Mouse (Mus musculus) heart, embryonic 16.5 days (tissue): ENCODE results near the gene Ipo9. TPM values are rescaled to one million over a fixed set of nuclear protein-coding genes. Genes with fewer than 3 reads are reported as not detected.

Experiments used
- ATAC-seq: fragments of 200-750 bp; cut with Nextera tagmentation; replicated peaks from 2 replicates; pipeline ENCODE4 v1.8.0; 2017; ENCODE audit warnings: moderate number of reproducible peaks; ENCODE audit not compliant: insufficient read depth, low FRiP score; ENCODE audit errors: extremely low read depth
- H3K27ac ChIP-seq: fragments of 300-500 bp; sonication (generic); 2 replicates; pipeline ENCODE4 v1.5.1; 2014; ENCODE audit warnings: mild to moderate bottlenecking, low read length, control low read depth, moderate library complexity
- H3K27me3 ChIP-seq: fragments of 300-500 bp; sonication (generic); 2 replicates; pipeline ENCODE4 v1.6.1; 2014; ENCODE audit warnings: low read length, mixed read lengths; ENCODE audit not compliant: control insufficient read depth, insufficient read depth
- H3K36me3 ChIP-seq: fragments of 300-500 bp; sonication (generic); 2 replicates; pipeline ENCODE4 v1.6.1; 2014; ENCODE audit not compliant: control insufficient read depth, insufficient read depth
- H3K4me1 ChIP-seq: fragments of 300-500 bp; sonication (generic); 2 replicates; pipeline ENCODE4 v1.6.1; 2014; ENCODE audit warnings: low read length, mixed read lengths; ENCODE audit not compliant: control insufficient read depth, insufficient read depth
- H3K4me2 ChIP-seq: fragments of 300-500 bp; sonication (generic); 2 replicates; pipeline ENCODE4 v1.6.1; 2014; ENCODE audit warnings: low read depth, mild to moderate bottlenecking, control low read depth, low read length
- H3K4me3 ChIP-seq: fragments of 300-500 bp; sonication (generic); 2 replicates; pipeline ENCODE4 v1.5.1; 2014; ENCODE audit warnings: mild to moderate bottlenecking, control low read depth, low read length
- H3K9ac ChIP-seq: fragments of 300-500 bp; sonication (generic); 2 replicates; pipeline ENCODE4 v1.6.1; 2014; ENCODE audit warnings: low read length, control low read depth
- H3K9me3 ChIP-seq: fragments of 300-500 bp; sonication (generic); replicated peaks from 2 replicates; pipeline ENCODE4 v1.6.1; 2016; ENCODE audit warnings: low read length; ENCODE audit not compliant: control insufficient read depth
- WGBS: fragments of 180-500 bp; shearing (Covaris S2); extraction: QIAGEN DNeasy Blood & Tissue Kit; methylation state at CpG from one replicate; pipeline ENCODE4 v1.1.7; 2014; 5-methylcytosine and 5-hydroxymethylcytosine counted together
- polyA plus RNA-seq: library from polyadenylated mRNA; unstranded; fragments of >200 nt; fragmentation: Nextera tagmentation; extraction: Ambion mirVana; gene quantifications from 2 replicates; pipeline ENCODE4 v1.2.1, GENCODE M21; 2015

The Ipo9 gene
- polyA plus RNA-seq, 1 experiment from 2014 or later, result 58.1 TPM

- peaks cover 51% of the 10 kb centered on the region for H3K36me3 ChIP-seq
- H3K27me3 ChIP-seq, result no peaks in the 10 kb centered on the region
- 90% methylated on average over 12 of the region's 12 CpGs for WGBS
- no peak overlapping the region for H3K9ac ChIP-seq
- H3K4me1 ChIP-seq, result no peaks in the 10 kb centered on the region
- H3K4me2 ChIP-seq, result no peak overlapping the region
- H3K27ac ChIP-seq, result no peak overlapping the region
- H3K4me3 ChIP-seq, result no peak overlapping the region
- no peaks in the 10 kb centered on the region for H3K9me3 ChIP-seq
- no peak for ATAC-seq
Measured at GRCm38 (mm10) chr1:135443506-135443905, 13.2 kb upstream of the Ipo9 start.

DNA sequence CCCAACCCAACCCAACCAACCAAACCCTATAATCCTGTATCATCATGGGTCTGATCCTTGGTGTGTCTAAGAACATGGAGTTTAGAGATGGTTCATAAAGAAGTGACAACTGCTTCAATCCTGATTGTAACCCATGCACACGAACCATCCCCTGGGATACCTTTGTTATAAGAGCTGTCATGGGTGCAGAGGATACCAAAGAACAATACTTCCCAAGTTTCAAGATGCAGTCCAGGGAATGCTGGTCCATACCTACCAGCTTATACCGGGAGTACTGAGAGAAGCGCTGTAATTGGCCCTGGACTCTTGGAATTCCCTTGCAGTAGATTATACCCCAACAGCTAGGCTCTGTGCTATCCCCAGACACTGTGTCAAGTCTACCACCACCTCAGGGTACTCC is 11.6 kb upstream of the Ipo9 start:
- 95% methylated on average over 3 of the region's 3 CpGs for WGBS
- peaks cover 49% of the 10 kb centered on the region for H3K36me3 ChIP-seq

DNA sequence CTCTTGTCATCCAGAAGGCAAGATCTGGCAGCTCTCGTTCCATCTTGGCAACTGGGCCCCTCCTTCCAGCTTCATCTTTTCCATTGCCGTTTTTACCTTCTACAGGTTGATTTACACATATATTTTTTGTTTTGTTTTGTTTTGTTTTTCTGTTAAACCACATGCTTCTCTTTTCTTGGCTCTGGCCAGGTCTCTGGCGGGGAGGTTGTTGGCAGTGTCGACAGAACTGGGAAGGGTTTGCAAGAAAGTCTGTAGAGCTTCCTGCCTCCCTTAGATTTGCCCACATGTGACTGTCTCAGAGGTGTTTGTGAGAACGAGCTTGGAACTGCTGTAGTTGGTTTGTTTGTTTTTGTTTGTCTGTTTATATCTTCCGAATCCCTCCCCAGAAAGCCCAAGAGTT is 10.7 kb upstream of the Ipo9 start:
- H3K9me3 ChIP-seq, result no peaks in the 10 kb centered on the region
- whole genome bisulfite sequencing, result 84% methylated on average over 6 of the region's 6 CpGs
- no peak overlapping the region for H3K4me3 ChIP-seq
- H3K27ac ChIP-seq, result no peak overlapping the region
- ATAC-seq, result no peak
- H3K9ac ChIP-seq, result no peak overlapping the region
- H3K27me3 ChIP-seq, result no peaks in the 10 kb centered on the region
- H3K4me2 ChIP-seq, result no peak overlapping the region
- H3K4me1 ChIP-seq, result peaks cover 3% of the 10 kb centered on the region
- H3K36me3 ChIP-seq, result peaks cover 49% of the 10 kb centered on the region

More for the DNA sequence above, 11.6 kb upstream of the Ipo9 start:
- Histone ChIP-seq H3K4me1 (no peaks in the 10 kb centered on the region), H3K4me3 (no peak overlapping the region), H3K27ac (no peak overlapping the region), H3K27me3 (no peaks in the 10 kb centered on the region), H3K9ac (no peak overlapping the region), H3K9me3 (no peaks in the 10 kb centered on the region), H3K4me2 (no peak overlapping the region)
- no peak for ATAC-seq

DNA sequence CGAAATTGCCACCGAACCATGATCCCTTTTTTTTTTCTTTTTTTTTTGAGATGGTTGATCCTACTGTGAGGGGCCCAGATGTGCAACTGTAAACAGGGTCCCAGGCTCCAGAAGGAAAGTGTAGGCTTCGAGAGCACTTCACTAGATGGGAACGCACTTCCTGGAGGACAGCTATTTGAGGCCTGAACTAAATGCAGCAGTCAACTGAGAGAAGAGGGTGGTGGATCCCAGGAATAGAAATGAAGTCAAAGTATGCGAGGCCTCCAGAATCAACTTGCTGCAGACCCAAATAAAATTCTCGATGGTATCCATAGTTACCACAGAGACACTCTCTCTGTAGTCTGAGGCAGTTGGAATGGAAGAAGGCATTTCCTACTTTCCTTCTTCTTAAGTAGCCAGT is 8.5 kb upstream of the Ipo9 start:
- no peak for ATAC-seq
- 81% methylated on average over 6 of the region's 6 CpGs for WGBS
- Histone ChIP-seq H3K4me3 (no peak overlapping the region), H3K9me3 (no peaks in the 10 kb centered on the region), H3K9ac (no peak overlapping the region), H3K4me1 (peaks cover 4% of the 10 kb centered on the region), H3K27me3 (no peaks in the 10 kb centered on the region), H3K36me3 (peaks cover 40% of the 10 kb centered on the region), H3K27ac (no peak overlapping the region), H3K4me2 (no peak overlapping the region)

- WGBS, result 4% methylated on average over 2 of the region's 2 CpGs
- Histone ChIP-seq H3K9me3 (no peaks in the 10 kb centered on the region), H3K9ac (no peak overlapping the region), H3K27ac (peak overlapping the region; percentile 55), H3K4me3 (no peak overlapping the region), H3K27me3 (no peaks in the 10 kb centered on the region), H3K36me3 (peaks cover 11% of the 10 kb centered on the region), H3K4me1 (peaks cover 12% of the 10 kb centered on the region), H3K4me2 (no peak overlapping the region)
- ATAC-seq, result peak; percentile 61; the same call in 1 of the 2 replicates
Measured at GRCm38 (mm10) chr1:135435823-135436222, 5.5 kb upstream of the Ipo9 start.

DNA sequence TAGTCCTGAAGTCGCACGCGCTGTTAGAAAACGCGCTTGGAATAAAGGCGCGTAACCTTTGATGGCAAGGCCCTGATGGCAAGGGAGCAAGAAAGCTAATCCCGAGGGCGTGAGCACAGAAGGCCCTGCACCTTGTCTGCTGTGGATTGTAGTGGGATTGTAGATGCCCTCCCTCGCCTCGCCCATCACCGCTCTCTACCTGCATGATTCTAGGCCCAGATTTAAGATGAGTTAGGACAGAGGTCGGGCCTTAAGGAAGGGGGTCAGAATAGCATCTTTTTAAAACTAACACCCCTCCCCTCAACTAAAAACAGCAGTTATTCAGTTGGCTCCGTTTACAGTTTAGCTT is 344 bp upstream of the Ipo9 start:
- Histone ChIP-seq H3K4me1 (peaks cover 29% of the 10 kb centered on the region), H3K36me3 (peaks cover 3% of the 10 kb centered on the region; the same call in 1 of the 2 replicates), H3K9ac (peak overlapping the region; percentile 95), H3K27me3 (no peaks in the 10 kb centered on the region), H3K27ac (peak overlapping the region; percentile 64; the same call in 1 of the 2 replicates), H3K4me3 (peak overlapping the region; percentile 93), H3K4me2 (peak overlapping the region; percentile 78), H3K9me3 (no peaks in the 10 kb centered on the region)
- peak; percentile 34; the same call in 1 of the 2 replicates for ATAC-seq
- WGBS, result under 1% methylated on average over 14 of the region's 14 CpGs

DNA sequence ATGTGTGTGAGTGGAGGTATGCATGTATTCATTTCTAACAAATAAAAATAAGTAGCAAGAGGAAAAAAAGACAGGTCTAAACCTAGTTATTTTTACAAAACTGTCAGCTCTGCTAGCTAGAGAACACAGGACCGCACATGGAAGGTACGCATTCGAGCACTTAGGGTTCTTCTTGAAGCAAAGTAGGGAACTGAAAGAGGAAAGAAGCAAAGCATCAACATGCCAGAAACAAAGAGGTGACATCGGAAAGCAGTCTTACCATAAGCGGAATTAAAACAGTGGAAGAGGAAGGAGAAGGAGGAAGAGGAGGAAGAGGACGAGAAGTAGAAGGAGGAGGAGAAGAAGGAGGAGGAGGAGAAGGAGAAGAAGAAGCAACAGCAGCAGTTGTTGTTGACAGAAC is 2.9 kb downstream of the Ipo9 start:
- H3K4me3 ChIP-seq, result no peak overlapping the region
- WGBS, result 85% methylated on average over 6 of the region's 6 CpGs
- H3K4me2 ChIP-seq, result no peak overlapping the region

GRCm38 (mm10) chr1:135426645-135427044 is 3.7 kb downstream of the Ipo9 start:
- no peak for ATAC-seq
- H3K27me3 ChIP-seq, result no peaks in the 10 kb centered on the region
- no peak overlapping the region for H3K9ac ChIP-seq
- no peak overlapping the region for H3K4me2 ChIP-seq
- peaks cover 29% of the 10 kb centered on the region for H3K4me1 ChIP-seq
- no peak overlapping the region for H3K27ac ChIP-seq
- H3K9me3 ChIP-seq, result no peaks in the 10 kb centered on the region
- no peak overlapping the region for H3K4me3 ChIP-seq
- peaks cover 6% of the 10 kb centered on the region for H3K36me3 ChIP-seq
- 93% methylated on average over 10 of the region's 10 CpGs for WGBS

More for the DNA sequence above, 2.9 kb downstream of the Ipo9 start:
- peaks cover 29% of the 10 kb centered on the region for H3K4me1 ChIP-seq
- ATAC-seq, result no peak
- peaks cover 6% of the 10 kb centered on the region for H3K36me3 ChIP-seq
- H3K9ac ChIP-seq, result no peak overlapping the region
- no peak overlapping the region for H3K27ac ChIP-seq
- no peaks in the 10 kb centered on the region for H3K27me3 ChIP-seq
- H3K9me3 ChIP-seq, result no peaks in the 10 kb centered on the region

- Histone ChIP-seq H3K4me1 (peaks cover 5% of the 10 kb centered on the region; the same call in 1 of the 2 replicates), H3K4me3 (no peak overlapping the region), H3K27ac (no peak overlapping the region), H3K27me3 (no peaks in the 10 kb centered on the region), H3K9ac (no peak overlapping the region), H3K36me3 (peaks cover 28% of the 10 kb centered on the region), H3K9me3 (no peaks in the 10 kb centered on the region), H3K4me2 (no peak overlapping the region)
- no peak for ATAC-seq
- WGBS, result 89% methylated on average over 6 of the region's 6 CpGs
Measured at GRCm38 (mm10) chr1:135422772-135423171, 7.5 kb downstream of the Ipo9 start.
